Mouse (Mus musculus): ENCODE measurements around the gene Coro1c.

Coro1c gene

DNA sequence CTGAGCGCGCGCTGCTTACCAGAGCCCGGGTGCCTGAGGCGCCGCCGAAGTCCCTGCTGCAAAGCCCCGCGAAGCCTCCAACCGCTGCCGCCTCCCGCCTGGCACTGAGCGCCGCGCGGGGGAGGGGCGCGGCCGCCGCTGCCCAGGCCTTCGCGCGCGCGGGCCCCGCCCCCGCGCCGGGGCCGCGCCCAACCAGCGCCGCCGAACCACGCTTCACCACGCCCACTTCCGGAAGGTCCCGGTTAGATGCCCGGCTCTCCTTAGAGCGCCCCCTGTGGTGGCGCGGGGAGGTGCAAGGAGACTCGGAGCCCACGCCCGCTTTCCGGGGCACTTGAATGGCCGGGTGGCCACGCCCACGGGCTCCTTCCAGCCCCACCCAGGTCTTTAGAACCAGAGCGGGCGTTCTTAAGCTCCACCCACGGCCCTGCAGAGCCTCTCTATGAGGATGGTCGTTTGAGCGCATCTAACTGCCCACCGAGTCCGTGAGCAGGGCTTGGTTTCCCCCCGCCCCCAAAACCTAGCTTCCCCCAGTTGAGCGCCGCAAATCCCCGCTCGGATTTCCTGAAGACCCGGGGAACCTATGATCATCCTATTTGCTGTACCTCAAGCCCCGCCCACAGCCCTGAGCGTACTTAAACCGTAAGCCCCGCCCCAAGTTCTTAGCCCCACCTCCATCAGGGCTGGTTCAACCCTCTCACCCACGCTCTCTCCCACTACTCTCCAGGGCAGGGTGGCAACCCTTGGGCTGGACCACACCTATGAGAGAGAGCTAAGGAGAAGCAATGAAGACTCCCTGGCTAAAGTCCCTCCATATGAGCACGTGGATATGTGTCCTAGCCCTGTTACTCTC is at the start of gene Coro1c:
Gene Coro1c (minus strand): TSS at position 167 of the 850 bp plus-strand sequence.
- DNase-seq (ENCODE audit: low spot score in 2 of 2) = peak; percentile 99 to 100

GRCm38 (mm10) chr5:113956510-113956909 is 48.0 kb upstream of the Coro1c start:
- DNase-seq (ENCODE audit: low spot score in 2 of 2) = peak; percentile 87 to 91

GRCm38 (mm10) chr5:113955691-113956090 is 47.1 kb upstream of the Coro1c start:
- DNase-seq (ENCODE audit: low spot score in 2 of 2) = no peak

- no peak for DNase-seq (ENCODE audit: low spot score in 2 of 2)
Observed at GRCm38 (mm10) chr5:113955281-113955680, 46.7 kb upstream of the Coro1c start.

GRCm38 (mm10) chr5:113954421-113954820 is 45.9 kb upstream of the Coro1c start:
- peak; percentile 72 to 87 for DNase-seq (ENCODE audit: low spot score in 2 of 2)

GRCm38 (mm10) chr5:113952519-113952918 is 44.0 kb upstream of the Coro1c start:
- no peak for DNase-seq (ENCODE audit: low spot score in 2 of 2)

DNA sequence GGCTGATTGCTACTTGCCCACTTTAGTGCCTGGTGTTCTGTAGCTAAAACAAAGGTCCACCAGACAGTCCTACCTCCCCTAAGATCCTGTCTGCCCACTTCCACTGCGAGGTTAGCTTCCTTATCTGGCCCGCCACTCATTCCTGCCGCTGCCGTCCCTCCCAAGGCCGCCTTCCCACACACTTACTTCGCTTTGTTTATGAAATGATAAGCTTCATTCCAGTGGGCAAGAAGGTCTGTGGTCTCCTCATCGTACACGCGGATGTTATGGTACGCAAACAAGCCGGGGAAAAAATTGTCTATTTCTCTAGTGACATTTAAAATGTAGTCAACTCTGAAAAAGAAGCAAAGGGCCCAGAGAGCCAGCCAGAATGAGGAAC is 43.1 kb upstream of the Coro1c start:
- DNase-seq (ENCODE audit: low spot score in 2 of 2) = no peak

- peak in 1 of 2 experiments; percentile 25 for DNase-seq (ENCODE audit: low spot score in 2 of 2)
Observed at GRCm38 (mm10) chr5:113950786-113951692, 42.5 kb upstream of the Coro1c start.

GRCm38 (mm10) chr5:113950133-113950532 is 41.6 kb upstream of the Coro1c start:
- no peak for DNase-seq (ENCODE audit: low spot score in 2 of 2)

GRCm38 (mm10) chr5:113947280-113947679 is 38.7 kb upstream of the Coro1c start:
- DNase-seq (ENCODE audit: low spot score in 2 of 2) = no peak

GRCm38 (mm10) chr5:113945126-113945525 is 36.6 kb upstream of the Coro1c start:
- DNase-seq (ENCODE audit: low spot score in 2 of 2) = no peak

DNA sequence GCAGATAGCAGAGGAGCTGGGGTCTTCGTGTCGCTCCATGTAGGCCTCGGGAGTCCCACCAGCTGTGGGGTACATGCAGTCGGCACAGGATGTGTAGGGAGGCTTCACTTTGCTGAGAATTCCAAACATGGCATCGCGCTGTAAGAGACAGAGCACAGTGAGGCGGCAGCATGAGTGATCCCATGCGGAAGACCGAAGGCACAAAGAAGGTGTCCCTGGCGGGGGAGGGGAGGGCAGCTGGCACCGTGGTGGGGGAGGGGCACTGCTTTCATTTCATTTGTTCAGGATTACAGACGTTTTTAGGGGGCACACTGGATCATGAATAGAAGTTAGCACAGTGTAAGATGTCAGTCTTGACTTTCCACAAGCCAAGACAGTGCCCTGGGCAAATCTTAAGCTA is 34.8 kb upstream of the Coro1c start:
- no peak for DNase-seq (ENCODE audit: low spot score in 2 of 2)

DNA sequence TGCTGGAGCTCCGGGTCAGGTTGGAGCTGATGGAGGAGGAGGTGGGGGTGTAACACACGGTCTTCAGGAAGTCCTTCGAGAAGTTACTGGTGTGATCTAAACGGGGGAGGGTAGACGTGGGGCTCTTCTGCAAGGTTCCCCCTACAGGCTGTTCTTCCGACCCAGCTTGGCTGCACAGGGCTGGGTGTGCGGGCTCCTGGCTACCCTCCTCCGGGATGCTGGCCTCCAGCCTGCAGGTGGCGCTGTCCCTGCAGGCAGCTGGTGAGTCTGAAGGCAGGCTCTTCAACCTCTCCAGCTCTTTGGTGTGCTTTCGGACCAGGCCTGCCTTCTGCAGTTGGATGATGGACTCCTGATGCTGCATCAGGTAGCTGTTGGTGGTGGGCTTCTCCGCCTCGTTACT is 34.0 kb upstream of the Coro1c start:
- DNase-seq (ENCODE audit: low spot score in 2 of 2) = no peak

GRCm38 (mm10) chr5:113939263-113939900 is 30.8 kb upstream of the Coro1c start:
- DNase-seq (ENCODE audit: low spot score in 2 of 2) = no peak

GRCm38 (mm10) chr5:113937650-113938049 is 29.1 kb upstream of the Coro1c start:
- no peak for DNase-seq (ENCODE audit: low spot score in 2 of 2)

DNA sequence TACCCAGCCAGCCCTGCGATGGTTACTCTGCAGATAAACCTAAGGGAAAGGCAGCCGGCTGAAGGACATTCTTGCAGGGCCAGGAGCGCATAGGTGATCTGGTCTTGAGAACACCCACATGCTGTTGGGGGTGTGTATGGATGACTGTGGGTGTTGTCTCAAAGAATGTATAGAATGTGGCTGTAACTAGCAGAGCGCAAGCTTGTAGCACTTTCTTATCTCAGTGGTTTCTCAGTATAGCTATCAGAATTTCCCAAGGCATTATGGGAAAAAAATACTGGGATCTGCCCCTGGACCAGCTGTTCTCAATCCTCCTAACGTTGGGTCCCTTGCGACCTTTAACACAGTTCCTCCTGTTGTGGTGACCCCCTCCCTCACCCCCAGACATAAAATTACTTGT is 25.3 kb upstream of the Coro1c start:
- DNase-seq (ENCODE audit: low spot score in 2 of 2) = no peak

DNA sequence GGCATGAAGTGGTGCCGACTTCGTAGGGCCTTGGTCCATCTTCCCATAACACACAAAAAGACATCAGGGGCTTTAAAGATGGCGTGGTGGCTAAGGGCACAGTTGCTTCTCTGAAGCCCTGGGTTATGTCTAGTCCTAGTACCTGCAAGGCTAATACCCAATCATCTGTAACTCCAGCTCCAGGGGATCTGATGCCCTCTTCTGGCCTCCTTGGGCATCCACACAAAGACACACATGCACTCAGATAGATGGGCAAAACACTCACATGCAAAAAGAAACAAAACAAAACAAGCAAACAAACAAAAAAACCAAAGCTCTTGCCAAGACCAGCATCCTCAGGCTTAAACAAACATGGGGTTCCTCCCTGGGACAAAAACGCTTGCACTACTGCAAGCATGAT is 24.9 kb upstream of the Coro1c start:
- DNase-seq (ENCODE audit: low spot score in 2 of 2) = no peak

- DNase-seq (ENCODE audit: low spot score in 2 of 2) = no peak
Observed at GRCm38 (mm10) chr5:113932310-113932709, 23.8 kb upstream of the Coro1c start.

DNA sequence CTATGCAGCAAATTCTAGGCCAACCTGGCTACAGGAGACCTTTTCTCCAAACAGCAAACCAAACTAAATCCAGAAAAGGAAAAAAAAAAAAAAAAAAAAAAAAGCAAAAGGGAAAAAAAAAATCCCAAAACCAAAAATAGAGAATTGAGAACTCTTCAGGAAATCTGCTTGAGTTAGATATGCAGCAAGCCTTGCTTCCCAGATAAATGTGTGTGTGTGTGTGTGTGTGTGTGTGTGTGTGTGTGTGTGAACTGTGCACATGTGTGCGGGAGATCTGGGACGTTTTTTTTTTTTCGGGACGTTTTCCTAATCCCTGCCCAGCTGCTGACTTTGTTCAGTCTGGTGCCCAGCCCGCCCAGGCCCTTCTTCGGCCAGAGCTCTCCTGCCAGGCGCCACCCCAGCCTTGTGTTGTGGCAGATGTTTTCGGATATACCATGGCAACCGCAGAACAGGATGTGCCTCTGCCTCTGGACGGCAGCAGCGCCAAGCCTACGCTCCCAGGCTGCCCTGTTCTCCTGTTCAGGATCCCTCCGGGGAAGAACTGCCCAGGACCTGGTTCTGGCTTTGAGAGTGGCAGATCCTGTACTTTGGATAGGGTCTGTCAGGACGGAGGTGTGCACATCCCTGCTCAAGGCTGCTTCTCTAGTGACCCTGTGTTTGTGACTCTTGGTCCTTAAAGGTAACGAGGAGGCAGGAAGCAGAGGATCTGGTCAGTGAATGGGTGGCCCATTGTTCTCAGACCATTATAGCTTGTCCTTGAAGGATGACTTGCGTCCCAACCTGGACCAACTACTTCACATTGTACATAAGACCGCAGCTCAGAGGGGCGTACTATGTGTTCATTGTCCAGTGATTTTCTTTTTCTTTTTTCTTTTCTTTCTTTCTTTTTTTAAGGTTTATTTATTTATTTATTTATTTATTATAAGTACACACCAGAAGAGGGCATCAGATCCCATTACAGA is 22.4 kb upstream of the Coro1c start:
- DNase-seq (ENCODE audit: low spot score in 2 of 2) = no peak

DNA sequence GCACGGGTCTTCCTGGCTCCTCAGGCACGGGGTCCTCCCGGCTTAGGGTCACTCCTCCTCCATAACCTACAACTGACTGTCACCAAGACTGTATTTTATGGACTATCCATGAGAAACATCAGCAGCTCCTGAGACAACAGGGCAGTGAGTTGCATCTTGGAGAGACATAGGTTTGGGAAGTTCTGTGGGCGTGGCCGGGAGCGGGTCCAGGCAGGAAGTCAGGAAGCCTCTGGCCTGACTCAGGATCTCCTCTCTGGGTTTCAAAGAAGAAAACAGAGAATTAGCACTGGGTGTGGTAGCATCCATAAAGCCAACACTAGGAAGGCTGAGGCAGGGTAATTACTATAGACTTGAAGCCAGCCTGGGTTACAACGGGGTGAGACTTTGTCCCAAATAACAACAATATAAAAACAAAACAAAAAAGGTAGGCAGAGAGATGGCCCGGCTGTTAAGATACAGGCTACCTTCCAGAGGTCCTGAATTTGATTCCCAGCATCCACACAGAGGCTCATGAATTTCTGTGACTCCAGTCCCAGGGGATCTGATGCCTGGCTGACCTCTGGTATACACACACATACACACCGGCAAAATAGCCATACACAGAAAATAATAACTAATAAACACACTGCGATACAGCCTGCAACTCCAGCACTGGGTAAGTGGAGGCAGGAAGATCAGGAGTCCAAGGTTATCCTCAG is 21.5 kb upstream of the Coro1c start:
- DNase-seq (ENCODE audit: low spot score in 2 of 2) = no peak
